Mouse (Mus musculus): ENCODE results near the gene Lrrc10b. TPM values are rescaled to one million over a fixed set of nuclear protein-coding genes. Genes with fewer than 3 reads are reported as not detected.

Gene Lrrc10b
- polyA plus RNA-seq, 1 experiment from 2014 or later: 2.0 TPM

DNA sequence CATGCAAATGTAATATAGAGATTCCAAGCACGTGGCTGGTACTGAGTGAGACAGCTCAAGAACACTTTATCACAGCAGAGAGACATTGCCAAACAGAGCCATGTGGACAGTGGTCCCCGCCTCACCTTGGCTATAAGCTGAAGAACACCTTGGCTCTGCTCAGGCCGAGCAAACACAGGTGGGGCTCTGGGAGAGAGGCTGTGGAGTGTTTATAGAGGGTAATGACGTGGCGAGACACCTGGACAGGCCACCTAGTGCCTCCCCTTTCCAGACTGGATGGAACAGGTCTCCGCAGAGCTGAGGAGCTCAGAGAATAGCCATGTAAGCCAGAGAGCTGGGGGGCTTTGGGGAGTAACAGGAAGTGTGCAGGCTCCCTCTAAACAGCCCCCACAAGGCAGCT, 22.3 kb downstream of the Lrrc10b start:
- no peak overlapping the region for H3K27ac ChIP-seq
- WGBS: 79% methylated on average over 6 of the region's 6 CpGs
- H3K27me3 ChIP-seq (ENCODE audit: insufficient read depth, poor library complexity, severe bottlenecking): peaks cover 17% of the 10 kb centered on the region
- H3K4me3 ChIP-seq: no peak overlapping the region
- DNase-seq (ENCODE audit: low spot score): no peak
- H3K36me3 ChIP-seq: 0 out of 2 replicates have a peak, but pooled peaks cover 3% of the 10 kb centered on the region
- H3K4me1 ChIP-seq (replicated peaks): peaks cover 17% of the 10 kb centered on the region
- H3K9me3 ChIP-seq: no peaks in the 10 kb centered on the region

GRCm38 (mm10) chr19:10433879-10434540, 23.3 kb downstream of the Lrrc10b start:
- H3K27ac ChIP-seq: no peak overlapping the region
- DNase-seq (ENCODE audit: low spot score): no peak
- peaks cover 17% of the 10 kb centered on the region for H3K27me3 ChIP-seq (ENCODE audit: insufficient read depth, poor library complexity, severe bottlenecking)
- H3K4me1 ChIP-seq (replicated peaks): peaks cover 17% of the 10 kb centered on the region
- H3K36me3 ChIP-seq: no peaks in the 10 kb centered on the region
- WGBS: 76% methylated on average over 9 of the region's 9 CpGs
- no peak overlapping the region for H3K4me3 ChIP-seq
- H3K9me3 ChIP-seq: no peaks in the 10 kb centered on the region

DNA sequence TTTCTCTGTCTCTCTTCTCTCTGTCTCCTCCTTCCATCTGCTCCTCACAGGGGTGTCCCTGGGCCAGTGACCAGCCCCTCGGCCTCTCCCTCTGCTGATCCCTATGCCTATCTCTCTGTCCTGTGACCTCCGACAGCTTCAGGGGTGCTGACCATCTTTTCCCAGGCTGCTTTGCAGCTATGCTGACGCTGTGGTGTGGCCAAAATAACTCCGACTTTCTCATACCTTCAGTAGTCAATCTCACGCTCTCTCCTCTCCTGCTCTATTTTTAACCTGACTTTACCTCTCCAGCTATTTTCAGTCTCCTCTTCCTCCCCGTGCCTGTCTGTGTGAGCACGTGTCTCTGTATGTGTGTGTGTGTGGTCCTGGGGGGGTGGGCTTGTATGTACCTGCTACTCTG, 24.0 kb downstream of the Lrrc10b start:
- no peak for DNase-seq (ENCODE audit: low spot score)
- H3K4me3 ChIP-seq: no peak overlapping the region
- H3K27ac ChIP-seq: no peak overlapping the region
- H3K4me1 ChIP-seq (replicated peaks): peaks cover 17% of the 10 kb centered on the region
- no peaks in the 10 kb centered on the region for H3K36me3 ChIP-seq
- no peaks in the 10 kb centered on the region for H3K9me3 ChIP-seq
- WGBS: 78% methylated on average over 7 of the region's 7 CpGs
- H3K27me3 ChIP-seq (ENCODE audit: insufficient read depth, poor library complexity, severe bottlenecking): peaks cover 17% of the 10 kb centered on the region

DNA sequence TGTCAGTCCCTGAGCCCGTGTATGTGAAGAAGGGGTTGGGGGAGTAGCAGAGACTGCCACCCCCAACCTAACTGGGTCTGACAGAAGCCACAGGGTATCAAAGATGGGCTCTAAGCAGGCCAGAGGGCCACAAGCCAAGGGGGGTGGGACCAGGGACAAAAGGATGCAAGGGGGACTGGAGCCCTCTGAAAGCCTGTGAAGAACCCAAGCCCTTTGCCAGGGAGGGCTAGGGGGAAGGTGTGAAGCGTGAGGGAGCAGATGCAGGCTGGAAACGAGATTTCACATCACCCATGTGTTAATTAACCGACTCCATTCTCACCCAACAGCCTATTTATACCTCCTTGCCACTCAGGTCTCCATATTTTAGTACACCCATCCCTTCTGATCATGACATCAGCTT, 25.4 kb downstream of the Lrrc10b start:
- Histone ChIP-seq H3K9me3 (no peaks in the 10 kb centered on the region), H3K36me3 (no peaks in the 10 kb centered on the region), H3K4me3 (no peak overlapping the region), H3K27ac (no peak overlapping the region), H3K4me1 (replicated peaks) (peaks cover 27% of the 10 kb centered on the region), H3K27me3 (ENCODE audit: insufficient read depth, poor library complexity, severe bottlenecking) (peaks cover 22% of the 10 kb centered on the region)
- WGBS: 46% methylated on average over 4 of the region's 4 CpGs
- DNase-seq (ENCODE audit: low spot score): no peak

DNA sequence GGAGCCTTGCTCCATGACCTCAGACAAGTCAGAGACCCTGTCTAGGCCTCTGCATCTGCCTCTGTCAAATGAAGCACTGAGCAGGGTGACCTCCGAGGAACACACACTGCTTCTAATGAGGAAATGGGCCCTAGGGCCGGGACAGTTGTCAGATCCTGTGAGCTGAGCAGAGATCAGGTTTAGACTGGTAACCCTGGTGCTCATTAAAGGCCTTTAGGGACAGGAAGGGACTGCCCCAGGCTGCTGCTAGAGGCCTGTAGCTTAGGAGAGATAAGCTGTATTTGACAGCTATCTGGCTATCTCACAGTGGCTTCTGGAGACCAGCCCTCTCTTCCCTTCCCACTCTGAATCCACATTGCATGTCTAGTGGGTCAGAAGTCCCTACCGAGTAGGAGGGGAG, 25.9 kb downstream of the Lrrc10b start:
- WGBS: 46% methylated on average over 3 of the region's 3 CpGs
- Histone ChIP-seq H3K27me3 (ENCODE audit: insufficient read depth, poor library complexity, severe bottlenecking) (peaks cover 26% of the 10 kb centered on the region), H3K27ac (no peak overlapping the region)

DNA sequence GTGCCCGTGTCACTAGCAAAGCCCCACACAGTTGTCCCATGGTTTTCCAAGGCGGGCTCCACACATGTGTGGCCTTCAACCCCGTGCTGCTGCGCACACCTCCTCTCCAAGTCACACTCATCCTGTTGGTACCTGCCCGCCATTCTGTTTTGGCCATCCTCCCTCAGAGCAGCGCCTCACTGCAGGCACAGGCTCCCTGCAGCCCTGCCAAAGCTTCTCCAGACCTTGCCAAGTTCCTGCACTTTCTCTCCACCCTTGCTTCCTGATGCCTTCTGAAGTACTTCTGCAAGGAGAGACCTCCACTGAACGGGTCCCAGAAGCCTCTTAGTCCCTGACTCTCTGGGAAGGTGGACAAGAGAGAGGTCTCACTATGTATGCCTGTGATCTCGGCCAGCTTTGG, 27.9 kb downstream of the Lrrc10b start:
- H3K36me3 ChIP-seq: no peaks in the 10 kb centered on the region
- peaks cover 38% of the 10 kb centered on the region for H3K27me3 ChIP-seq (ENCODE audit: insufficient read depth, poor library complexity, severe bottlenecking)
- 87% methylated on average over 8 of the region's 8 CpGs for WGBS
- H3K4me3 ChIP-seq: no peak overlapping the region
- H3K9me3 ChIP-seq: no peaks in the 10 kb centered on the region
- H3K4me1 ChIP-seq (replicated peaks): peaks cover 49% of the 10 kb centered on the region
- no peak for DNase-seq (ENCODE audit: low spot score)
- H3K27ac ChIP-seq: no peak overlapping the region

More for the DNA sequence above, 25.9 kb downstream of the Lrrc10b start:
- Histone ChIP-seq H3K9me3 (no peaks in the 10 kb centered on the region), H3K4me1 (replicated peaks) (peaks cover 32% of the 10 kb centered on the region), H3K4me3 (no peak overlapping the region), H3K36me3 (no peaks in the 10 kb centered on the region)
- DNase-seq (ENCODE audit: low spot score): no peak

DNA sequence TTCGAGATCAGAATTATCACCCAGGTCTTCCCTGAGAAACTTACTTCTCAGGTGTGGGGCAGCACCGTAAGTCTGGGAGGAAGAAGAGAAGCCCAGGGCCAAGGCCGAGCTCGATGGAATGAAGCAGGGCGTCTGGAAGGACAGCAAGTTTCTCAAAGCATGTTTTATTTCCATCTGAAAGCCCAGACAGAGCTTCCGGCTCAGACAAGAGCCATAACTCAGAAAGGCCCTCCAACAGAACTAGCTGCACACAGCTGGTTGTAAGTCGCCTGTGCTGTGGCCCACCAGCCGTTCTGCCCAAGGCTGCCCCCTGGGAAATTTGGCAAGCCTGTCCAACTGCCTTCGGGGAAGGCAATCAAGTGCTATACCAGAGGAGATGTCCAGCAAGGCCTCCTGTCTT, 29.8 kb downstream of the Lrrc10b start:
- no peak for DNase-seq (ENCODE audit: low spot score)
- Histone ChIP-seq H3K27ac (no peak overlapping the region), H3K9me3 (no peaks in the 10 kb centered on the region), H3K4me1 (replicated peaks) (peaks cover 59% of the 10 kb centered on the region), H3K27me3 (ENCODE audit: insufficient read depth, poor library complexity, severe bottlenecking) (peaks cover 51% of the 10 kb centered on the region), H3K4me3 (no peak overlapping the region), H3K36me3 (no peaks in the 10 kb centered on the region)
- WGBS: 82% methylated on average over 9 of the region's 9 CpGs

DNA sequence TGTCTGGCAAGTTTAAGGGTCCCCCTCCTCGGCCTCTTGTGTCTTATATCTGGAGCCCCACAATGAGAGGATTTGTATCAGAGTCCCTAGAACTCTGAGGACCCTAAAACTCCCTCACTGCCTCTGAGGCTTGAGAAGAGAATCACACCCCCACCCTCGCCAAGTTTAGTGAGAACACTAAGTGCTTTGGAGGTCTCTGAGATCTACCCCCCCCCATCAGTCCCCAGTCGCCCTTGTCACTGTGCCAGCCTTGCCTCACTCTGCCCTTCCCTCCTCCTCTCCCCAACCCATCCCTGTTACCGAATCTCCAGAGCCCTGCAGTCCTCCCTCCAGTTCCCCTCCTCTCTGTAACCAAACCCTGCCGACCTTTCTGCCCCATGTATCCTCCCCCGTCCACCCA, 30.5 kb downstream of the Lrrc10b start:
- Histone ChIP-seq H3K36me3 (no peaks in the 10 kb centered on the region), H3K4me1 (replicated peaks) (peaks cover 65% of the 10 kb centered on the region), H3K4me3 (no peak overlapping the region), H3K27me3 (ENCODE audit: insufficient read depth, poor library complexity, severe bottlenecking) (peaks cover 56% of the 10 kb centered on the region), H3K9me3 (no peaks in the 10 kb centered on the region), H3K27ac (peak overlapping the region; percentile 73; the same call in 1 of the 2 replicates)
- 47% methylated on average over 6 of the region's 6 CpGs for WGBS
- DNase-seq (ENCODE audit: low spot score): no peak

DNA sequence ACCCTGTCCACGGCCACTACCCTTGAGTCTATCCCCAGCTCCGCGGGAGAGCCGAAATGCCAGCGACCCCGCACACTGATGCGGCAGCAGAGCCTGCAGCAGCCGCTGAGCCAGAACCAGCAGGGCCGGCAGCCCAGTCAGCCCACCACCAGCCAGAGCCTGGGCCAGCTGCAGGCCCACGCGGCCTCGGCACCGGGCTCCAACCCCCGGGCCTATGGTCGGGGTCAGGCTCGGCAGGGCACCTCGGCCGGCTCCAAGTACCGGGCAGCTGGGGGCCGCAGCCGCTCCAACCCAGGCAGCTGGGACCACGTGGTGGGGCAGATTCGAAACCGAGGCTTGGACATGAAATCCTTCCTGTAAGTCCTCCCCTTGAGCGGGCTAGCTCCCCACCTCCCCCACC, 31.0 kb downstream of the Lrrc10b start:
- Histone ChIP-seq H3K4me3 (0 out of 2 replicates have a peak overlapping the region, but pooled peaks have one; percentile 26), H3K9me3 (no peaks in the 10 kb centered on the region), H3K36me3 (no peaks in the 10 kb centered on the region), H3K27ac (peak overlapping the region; percentile 73), H3K27me3 (ENCODE audit: insufficient read depth, poor library complexity, severe bottlenecking) (peaks cover 61% of the 10 kb centered on the region), H3K4me1 (replicated peaks) (peaks cover 65% of the 10 kb centered on the region)
- 26% methylated on average over 25 of the region's 25 CpGs for WGBS
- peak; percentile 26 for DNase-seq (ENCODE audit: low spot score)

- H3K4me3 ChIP-seq: 0 out of 2 replicates have a peak overlapping the region, but pooled peaks have one; percentile 26
- DNase-seq (ENCODE audit: low spot score): no peak
- WGBS: 46% methylated on average over 13 of the region's 13 CpGs
- H3K36me3 ChIP-seq: no peaks in the 10 kb centered on the region
- H3K9me3 ChIP-seq: no peaks in the 10 kb centered on the region
- peaks cover 65% of the 10 kb centered on the region for H3K4me1 ChIP-seq (replicated peaks)
- peak overlapping the region; percentile 73 for H3K27ac ChIP-seq
- H3K27me3 ChIP-seq (ENCODE audit: insufficient read depth, poor library complexity, severe bottlenecking): peaks cover 67% of the 10 kb centered on the region
Observed at GRCm38 (mm10) chr19:10425484-10426270, 31.6 kb downstream of the Lrrc10b start.

DNA sequence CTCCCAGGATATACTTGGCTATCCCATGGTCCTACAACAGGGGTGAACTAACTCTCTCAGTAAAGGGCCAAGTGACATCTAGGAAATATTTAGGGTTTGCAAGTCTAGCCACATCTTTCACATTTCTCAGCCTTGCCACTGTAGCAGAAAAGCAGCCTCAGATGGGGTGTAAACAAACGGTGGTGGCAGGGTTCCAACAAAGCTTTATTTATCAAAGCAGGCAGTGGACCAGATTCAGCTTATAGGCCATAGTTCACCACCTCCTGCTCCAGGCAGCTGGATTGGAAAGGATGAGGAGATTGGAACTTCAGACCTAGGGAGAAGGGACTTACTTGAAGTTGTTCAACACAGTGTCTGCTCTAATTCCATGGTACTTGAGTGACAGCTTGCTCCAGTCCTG, 32.5 kb downstream of the Lrrc10b start:
- H3K9me3 ChIP-seq: no peaks in the 10 kb centered on the region
- DNase-seq (ENCODE audit: low spot score): no peak
- H3K4me1 ChIP-seq (replicated peaks): peaks cover 68% of the 10 kb centered on the region
- H3K4me3 ChIP-seq: no peak overlapping the region
- no peaks in the 10 kb centered on the region for H3K36me3 ChIP-seq
- H3K27ac ChIP-seq: no peak overlapping the region
- WGBS: 57% methylated on average over 1 of the region's 1 CpGs
- H3K27me3 ChIP-seq (ENCODE audit: insufficient read depth, poor library complexity, severe bottlenecking): peaks cover 64% of the 10 kb centered on the region

DNA sequence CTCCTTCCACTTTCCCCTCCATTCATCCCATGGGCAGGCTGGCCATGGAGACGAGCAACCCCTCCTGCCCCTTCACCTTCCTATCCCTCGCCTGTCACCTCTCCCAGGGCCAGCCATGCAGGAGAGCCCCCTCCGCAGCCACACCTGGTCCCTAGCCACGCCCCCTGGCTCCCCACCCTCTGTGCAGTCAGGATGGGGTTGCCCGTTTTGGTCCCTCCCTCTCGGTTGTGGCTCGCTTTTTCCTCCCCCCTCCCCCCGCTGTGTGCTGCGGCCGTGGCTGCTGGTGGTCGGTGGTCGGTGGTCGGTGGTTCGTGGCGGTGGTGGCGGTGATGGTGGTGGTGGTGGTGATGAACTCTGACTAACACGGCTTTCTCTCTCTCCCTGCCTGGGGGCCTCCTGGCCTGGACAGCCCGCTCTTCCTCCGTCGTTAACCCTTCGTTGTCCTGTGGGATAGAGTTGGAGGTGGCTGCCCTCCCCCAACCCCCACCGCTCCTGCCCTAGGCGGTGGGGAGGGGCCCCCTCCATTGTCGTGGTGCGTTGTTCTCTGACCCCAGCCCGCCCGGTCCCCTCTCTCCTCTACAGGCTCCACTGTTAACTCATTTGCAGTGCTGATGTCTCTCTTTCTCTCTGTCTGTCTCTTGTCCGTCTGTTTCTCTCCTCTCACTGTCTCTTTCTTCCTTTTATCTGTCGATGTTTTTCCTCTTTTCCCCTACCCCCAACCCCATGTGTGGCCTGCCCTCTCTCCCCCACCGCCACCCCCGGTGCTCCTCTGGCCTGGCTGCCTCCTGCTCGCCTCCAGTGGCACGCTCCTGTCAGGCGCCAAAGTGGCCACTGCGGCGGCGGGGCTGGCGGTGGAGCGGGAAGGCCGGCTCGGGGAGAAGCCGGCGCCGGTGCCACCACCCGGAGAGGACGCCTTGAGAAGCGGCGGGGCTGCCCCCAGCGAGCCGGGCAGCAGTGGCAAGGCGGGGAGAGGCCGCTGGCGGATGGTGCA, 35.0 kb downstream of the Lrrc10b start:
- no peaks in the 10 kb centered on the region for H3K9me3 ChIP-seq
- WGBS: 1% methylated on average over 53 of the region's 53 CpGs
- peaks cover 66% of the 10 kb centered on the region for H3K4me1 ChIP-seq (replicated peaks)

More for the DNA sequence above, 35.0 kb downstream of the Lrrc10b start:
- Histone ChIP-seq H3K36me3 (no peaks in the 10 kb centered on the region), H3K4me3 (peak overlapping the region; percentile 54), H3K27me3 (ENCODE audit: insufficient read depth, poor library complexity, severe bottlenecking) (peaks cover 63% of the 10 kb centered on the region), H3K27ac (peak overlapping the region; percentile 85)
- peak; percentile 46 for DNase-seq (ENCODE audit: low spot score)

All from hindbrain, embryonic 10.5 days (tissue).